In genomic region chr11:18845900-18846299, GRCm38 (mm10) we compare ENCODE assay signal across 23 mouse cellular contexts.
DNase-seq lines count a peak whose midpoint lies in the region; ATAC-seq and TF ChIP-seq lines count a peak whose summit lies in the region.
"Had no signal": no experiment of that assay in that cellular context is flagged by ENCODE, and none has a peak within 500 bp of the region (broad histone marks: within the 10 kb centered on the region; RNA-seq: fewer than 3 reads in every experiment).

No protein-coding gene starts in this region.

- no peak for DNase-seq in intestine, embryonic 14.5 days (ENCODE audit: low spot score)
- peak; percentile 60 for DNase-seq in midbrain, embryonic 11.5 days (ENCODE audit: low spot score, missing footprints)
- peak; percentile 11 for DNase-seq in brain, embryonic 14.5 days (ENCODE audit: low read depth)
- DNase-seq in right cerebral cortex, postnatal 10 days (ENCODE audit: low spot score in 2 of 2), result no peak
- DNase-seq: adrenal gland, adult 2 months; B cell, adult 2 months; cerebellum, adult 9-10 months; heart, postnatal 36 days; kidney, adult 18-20 months; kidney, postnatal 4 days; lung, postnatal 36 days; thymus, postnatal 14 days had no signal

- H3K27me3 ChIP-seq in intestine, embryonic 14.5 days (replicated peaks; ENCODE audit: control insufficient read depth, insufficient read depth, low read length), result no peaks in the 10 kb centered on the region
- no peaks in the 10 kb centered on the region for H3K27me3 ChIP-seq in intestine, postnatal 0 days (replicated peaks; ENCODE audit: control insufficient read depth, insufficient read depth, low read length)
- no peaks in the 10 kb centered on the region for H3K27me3 ChIP-seq in midbrain, embryonic 11.5 days (ENCODE audit: control insufficient read depth, insufficient read depth, low read length)
- no peaks in the 10 kb centered on the region for H3K27me3 ChIP-seq in midbrain, embryonic 13.5 days
- H3K27me3 ChIP-seq in stomach, embryonic 16.5 days (ENCODE audit: control insufficient read depth, insufficient read depth, low read length), result no peaks in the 10 kb centered on the region
- H3K27me3 ChIP-seq: CH12.LX; embryonic facial prominence, embryonic 12.5 days; heart, embryonic 15.5 days; hindbrain, embryonic 13.5 days; megakaryocyte, embryonic 14.5 days had no signal

- no peak for TF ChIP-seq CTCF in intestine, postnatal 0 days (IDR thresholded peaks at IDR 0.05; ENCODE audit: low read depth)
- no peak for TF ChIP-seq CTCF in brain, embryonic 14.5 days (IDR thresholded peaks at IDR 0.05; ENCODE audit: borderline replicate concordance, extremely low read depth, insufficient read depth, insufficient read length)

- peak overlapping the region; percentile 29; the same call in 1 of the 2 replicates for H3K27ac ChIP-seq in intestine, embryonic 14.5 days (ENCODE audit: low read depth)
- no peak overlapping the region for H3K27ac ChIP-seq in intestine, postnatal 0 days (ENCODE audit: low read depth, low read length)
- no peak overlapping the region for H3K27ac ChIP-seq in midbrain, embryonic 11.5 days (ENCODE audit: low read depth, low read length)
- H3K27ac ChIP-seq in midbrain, embryonic 13.5 days, result no peak overlapping the region
- H3K27ac ChIP-seq in stomach, embryonic 16.5 days (ENCODE audit: low read length), result peak overlapping the region; percentile 5; the same call in 1 of the 2 replicates
- H3K27ac ChIP-seq: embryonic facial prominence, embryonic 12.5 days; heart, embryonic 15.5 days; hindbrain, embryonic 13.5 days had no signal

- no peak for TF ChIP-seq POLR2A in brain, embryonic 14.5 days (IDR thresholded peaks at IDR 0.05; ENCODE audit: borderline replicate concordance, extremely low read depth, insufficient read depth, insufficient read length, poor library complexity, severe bottlenecking)

- no peaks in the 10 kb centered on the region for H3K9me3 ChIP-seq in intestine, embryonic 14.5 days (ENCODE audit: control insufficient read depth, low read length)
- no peaks in the 10 kb centered on the region for H3K9me3 ChIP-seq in intestine, postnatal 0 days (ENCODE audit: control insufficient read depth)
- no peaks in the 10 kb centered on the region for H3K9me3 ChIP-seq in midbrain, embryonic 11.5 days (ENCODE audit: control insufficient read depth, low read length)
- no peaks in the 10 kb centered on the region for H3K9me3 ChIP-seq in midbrain, embryonic 13.5 days
- H3K9me3 ChIP-seq in stomach, embryonic 16.5 days (replicated peaks; ENCODE audit: control insufficient read depth, low read length), result no peaks in the 10 kb centered on the region
- H3K9me3 ChIP-seq: embryonic facial prominence, embryonic 12.5 days; G1E; heart, embryonic 15.5 days; hindbrain, embryonic 13.5 days; megakaryocyte, embryonic 14.5 days had no signal

- H3K9ac ChIP-seq in intestine, embryonic 14.5 days (ENCODE audit: low read length), result no peak overlapping the region
- H3K9ac ChIP-seq in intestine, postnatal 0 days (ENCODE audit: low read depth, low read length), result no peak overlapping the region
- no peak overlapping the region for H3K9ac ChIP-seq in midbrain, embryonic 11.5 days (ENCODE audit: low read length)
- no peak overlapping the region for H3K9ac ChIP-seq in midbrain, embryonic 13.5 days (replicated peaks)
- H3K9ac ChIP-seq in stomach, embryonic 16.5 days (ENCODE audit: low read length), result no peak overlapping the region
- H3K9ac ChIP-seq: embryonic facial prominence, embryonic 12.5 days; heart, embryonic 15.5 days; hindbrain, embryonic 13.5 days had no signal

- H3K4me2 ChIP-seq in intestine, embryonic 14.5 days (ENCODE audit: low read length), result no peak overlapping the region
- H3K4me2 ChIP-seq in intestine, postnatal 0 days (replicated peaks; ENCODE audit: low read depth), result no peak overlapping the region
- H3K4me2 ChIP-seq in midbrain, embryonic 11.5 days, result no peak overlapping the region
- no peak overlapping the region for H3K4me2 ChIP-seq in midbrain, embryonic 13.5 days (replicated peaks)
- no peak overlapping the region for H3K4me2 ChIP-seq in stomach, embryonic 16.5 days (ENCODE audit: low read depth, low read length)
- H3K4me2 ChIP-seq: embryonic facial prominence, embryonic 12.5 days; heart, embryonic 15.5 days; hindbrain, embryonic 13.5 days had no signal

- peaks cover 6% of the 10 kb centered on the region; the same call in 1 of the 2 replicates for H3K4me1 ChIP-seq in intestine, embryonic 14.5 days (replicated peaks; ENCODE audit: control insufficient read depth, insufficient read depth, low read length)
- H3K4me1 ChIP-seq in intestine, postnatal 0 days (replicated peaks; ENCODE audit: control insufficient read depth, insufficient read depth, low read length), result no peaks in the 10 kb centered on the region
- no peaks in the 10 kb centered on the region for H3K4me1 ChIP-seq in midbrain, embryonic 11.5 days (ENCODE audit: control insufficient read depth, insufficient read depth, low read length)
- H3K4me1 ChIP-seq in midbrain, embryonic 13.5 days (replicated peaks), result no peaks in the 10 kb centered on the region
- no peaks in the 10 kb centered on the region for H3K4me1 ChIP-seq in stomach, embryonic 16.5 days (ENCODE audit: control insufficient read depth, insufficient read depth, low read length)
- H3K4me1 ChIP-seq: embryonic facial prominence, embryonic 12.5 days; heart, embryonic 15.5 days; hindbrain, embryonic 13.5 days; megakaryocyte, embryonic 14.5 days had no signal

- WGBS in intestine, embryonic 14.5 days, result 85% methylated on average over 3 of the region's 3 CpGs
- WGBS in intestine, postnatal 0 days, result 76% methylated on average over 3 of the region's 3 CpGs
- WGBS in midbrain, embryonic 11.5 days, result 90% methylated on average over 3 of the region's 3 CpGs
- 94% methylated on average over 3 of the region's 3 CpGs for WGBS in midbrain, embryonic 13.5 days
- WGBS in stomach, embryonic 16.5 days, result 68% methylated on average over 3 of the region's 3 CpGs

- no peaks in the 10 kb centered on the region for H3K36me3 ChIP-seq in intestine, embryonic 14.5 days (ENCODE audit: control insufficient read depth, insufficient read depth, low read length)
- H3K36me3 ChIP-seq in intestine, postnatal 0 days (ENCODE audit: control insufficient read depth, insufficient read depth), result no peaks in the 10 kb centered on the region
- H3K36me3 ChIP-seq in midbrain, embryonic 11.5 days (ENCODE audit: control insufficient read depth, insufficient read depth, low read length), result no peaks in the 10 kb centered on the region
- no peaks in the 10 kb centered on the region for H3K36me3 ChIP-seq in midbrain, embryonic 13.5 days
- H3K36me3 ChIP-seq in stomach, embryonic 16.5 days (ENCODE audit: control insufficient read depth, insufficient read depth, low read length), result no peaks in the 10 kb centered on the region
- H3K36me3 ChIP-seq: embryonic facial prominence, embryonic 12.5 days; G1E; heart, embryonic 15.5 days; hindbrain, embryonic 13.5 days had no signal

- ATAC-seq in intestine, embryonic 14.5 days (replicated peaks; ENCODE audit: low FRiP score, low TSS enrichment, low read depth), result no peak
- no peak for ATAC-seq in intestine, postnatal 0 days
- ATAC-seq in midbrain, embryonic 11.5 days (ENCODE audit: low FRiP score), result no peak
- ATAC-seq in midbrain, embryonic 13.5 days, result no peak
- no peak for ATAC-seq in stomach, embryonic 16.5 days (ENCODE audit: insufficient read depth, low FRiP score)
- ATAC-seq: forebrain, embryonic 14.5 days; midbrain, embryonic 16.5 days had no signal

- H3K4me3 ChIP-seq in intestine, embryonic 14.5 days (ENCODE audit: low read depth, low read length), result no peak overlapping the region
- H3K4me3 ChIP-seq in intestine, postnatal 0 days (ENCODE audit: low read depth, low read length), result no peak overlapping the region
- H3K4me3 ChIP-seq in midbrain, embryonic 11.5 days (ENCODE audit: low read depth, low read length), result no peak overlapping the region
- H3K4me3 ChIP-seq in midbrain, embryonic 13.5 days (replicated peaks), result no peak overlapping the region
- H3K4me3 ChIP-seq in stomach, embryonic 16.5 days (replicated peaks; ENCODE audit: low read length), result no peak overlapping the region
- H3K4me3 ChIP-seq: embryonic facial prominence, embryonic 12.5 days; heart, embryonic 15.5 days; hindbrain, embryonic 13.5 days; megakaryocyte, embryonic 14.5 days had no signal

Comparison
In these comparisons a context has a peak if more than half of its experiments do, and no peak if none do; other contexts are left out.
1. H3K27ac ChIP-seq: peak in intestine, embryonic 14.5 days (single experiment) and stomach, embryonic 16.5 days (single experiment); none in intestine, postnatal 0 days (single experiment), midbrain, embryonic 11.5 days (single experiment) and midbrain, embryonic 13.5 days (single experiment).
2. DNase-seq: peak in midbrain, embryonic 11.5 days (single experiment) and brain, embryonic 14.5 days (single experiment); none in intestine, embryonic 14.5 days (single experiment) and right cerebral cortex, postnatal 10 days (0 of 2).